Mouse (Mus musculus) liver, embryonic 14.5 days (tissue): ENCODE measurements around the gene Sf3b2. TPM values are rescaled to one million over a fixed set of nuclear protein-coding genes. Genes with fewer than 3 reads are reported as not detected.
"Not testable (repeated sequence)": the region's sequence is repeated elsewhere in the genome, so short reads cannot be mapped to it uniquely, and the experiment has no call there.

Experiments
- ATAC-seq: fragments of 200-750 bp; cut with Nextera tagmentation; 2 replicates; pipeline ENCODE4 v1.8.0; 2017; ENCODE audit warnings: moderate number of reproducible peaks, mild to moderate bottlenecking, moderate library complexity; ENCODE audit not compliant: insufficient read depth
- DNase-seq, 3 experiments: peaks; one replicate each; pipeline ENCODE4 v3.0.0-alpha.2; 2012 to 2013; ENCODE audit warnings: low read depth in 3 of 3, low spot score in 3 of 3
- H3K27ac ChIP-seq: fragments of 300-500 bp; sonication (generic); 2 replicates; pipeline ENCODE4 v1.5.1; 2014; ENCODE audit warnings: moderate library complexity, mild to moderate bottlenecking, control low read depth, inconsistent platforms
- H3K27me3 ChIP-seq: fragments of 300-500 bp; sonication (generic); 2 replicates; pipeline ENCODE4 v1.6.1; 2014; ENCODE audit warnings: mild to moderate bottlenecking, low read length, moderate library complexity; ENCODE audit not compliant: control insufficient read depth, insufficient read depth
- H3K36me3 ChIP-seq: fragments of 300-500 bp; sonication (generic); replicated peaks from 2 replicates; pipeline ENCODE4 v1.6.1; 2014; ENCODE audit warnings: low read depth; ENCODE audit not compliant: control insufficient read depth, insufficient read depth
- H3K4me1 ChIP-seq, 2 experiments: fragments of 200-500 bp in 1 of 2; fragments of 300-500 bp in 1 of 2; sonication (generic) in 1 of 2; replicated peaks; 2 replicates each; pipeline ENCODE4 v1.6.1; 2012 to 2014; ENCODE audit warnings: antibody characterized with exemption in 1 of 2, inconsistent platforms in 1 of 2, low read length in 1 of 2; ENCODE audit not compliant: control insufficient read depth in 2 of 2, insufficient read depth in 2 of 2
- H3K4me2 ChIP-seq: fragments of 300-500 bp; sonication (generic); 2 replicates; pipeline ENCODE4 v1.6.1; 2014; ENCODE audit warnings: low read depth, mild to moderate bottlenecking, control low read depth, moderate library complexity
- H3K4me3 ChIP-seq, 2 experiments: fragments of 200-500 bp in 1 of 2; fragments of 300-500 bp in 1 of 2; sonication (generic) in 1 of 2; 2 replicates each; pipeline ENCODE4 v1.5.1; 2012 to 2014; ENCODE audit warnings: low read depth in 2 of 2, low read length in 2 of 2, mild to moderate bottlenecking in 2 of 2, control low read depth in 1 of 2, inconsistent platforms in 1 of 2, moderate library complexity in 1 of 2; ENCODE audit not compliant: insufficient read depth in 1 of 2
- H3K9ac ChIP-seq: fragments of 300-500 bp; sonication (generic); replicated peaks from 2 replicates; pipeline ENCODE4 v1.6.1; 2014; ENCODE audit warnings: mild to moderate bottlenecking, control low read depth, moderate library complexity
- H3K9me3 ChIP-seq: fragments of 300-500 bp; sonication (generic); 2 replicates; pipeline ENCODE4 v1.6.1; 2016; ENCODE audit warnings: low read length, mixed read lengths; ENCODE audit not compliant: control insufficient read depth
- CTCF ChIP-seq: IDR thresholded peaks from 2 replicates; pipeline ENCODE4 v1.5.1; 2016; ENCODE audit warnings: antibody characterized with exemption, low read depth, control low read depth
- EP300 ChIP-seq: IDR thresholded peaks from 2 replicates; pipeline ENCODE4 v1.6.1; 2016; ENCODE audit warnings: antibody characterized with exemption, low read depth
- WGBS: fragments of 180-500 bp; shearing (Covaris S2); extraction: QIAGEN DNeasy Blood & Tissue Kit; methylation state at CpG from one replicate; pipeline ENCODE4 v1.1.7; 2014; ENCODE audit not compliant: insufficient replicate concordance; 5-methylcytosine and 5-hydroxymethylcytosine counted together
- polyA plus RNA-seq, 2 experiments: library from polyadenylated mRNA; depleted of rRNA in 1 of 2; stranded (reverse) in 1 of 2; unstranded in 1 of 2; fragments of >200 nt; fragmentation: Nextera tagmentation in 1 of 2; extraction: Ambion mirVana in 1 of 2; gene quantifications; 2 replicates each; pipeline versions ENCODE4 v1.2.1 to v1.2.3; 2012 to 2014

The Sf3b2 gene
- polyA plus RNA-seq, 2 experiments = 52.5 to 98.4 TPM

DNA sequence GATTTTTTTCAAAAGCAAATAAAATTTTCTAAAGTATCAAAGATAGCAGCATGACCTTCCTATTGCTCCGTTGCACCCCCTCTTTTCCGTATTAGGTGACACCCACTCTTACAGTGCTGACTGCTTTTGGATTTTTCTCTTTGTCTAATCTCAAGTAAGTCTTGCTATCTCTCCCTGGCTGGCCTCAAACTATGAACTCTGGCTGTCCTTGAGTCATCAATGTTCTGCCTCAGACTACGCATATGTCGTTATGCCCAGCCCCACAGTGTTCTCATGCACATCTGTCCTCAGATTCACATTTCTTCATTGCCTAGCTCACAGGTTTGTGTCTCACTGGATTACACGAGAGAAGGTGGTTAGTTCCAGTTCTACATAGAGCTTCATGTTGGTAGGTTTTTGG is 25.9 kb downstream of the Sf3b2 start:
- Histone ChIP-seq H3K4me3 (no peak overlapping the region), H3K36me3 (peaks cover 4% of the 10 kb centered on the region), H3K27me3 (no peaks in the 10 kb centered on the region), H3K9me3 (no peaks in the 10 kb centered on the region), H3K27ac (peak overlapping the region; percentile 13), H3K4me2 (peak overlapping the region; percentile 52), H3K9ac (peak overlapping the region; percentile 27; the same call in 1 of the 2 replicates), H3K4me1 (peaks cover 43 to 60% of the 10 kb centered on the region in 2 experiments)
- peak; percentile 38 to 57 (median 49) for DNase-seq
- TF ChIP-seq CTCF (no peak), EP300 (peak; percentile 8; the same call in 1 of the 2 replicates)
- 11% methylated on average over 5 of the region's 5 CpGs for WGBS
- peak; percentile 38; the same call in 1 of the 2 replicates for ATAC-seq

DNA sequence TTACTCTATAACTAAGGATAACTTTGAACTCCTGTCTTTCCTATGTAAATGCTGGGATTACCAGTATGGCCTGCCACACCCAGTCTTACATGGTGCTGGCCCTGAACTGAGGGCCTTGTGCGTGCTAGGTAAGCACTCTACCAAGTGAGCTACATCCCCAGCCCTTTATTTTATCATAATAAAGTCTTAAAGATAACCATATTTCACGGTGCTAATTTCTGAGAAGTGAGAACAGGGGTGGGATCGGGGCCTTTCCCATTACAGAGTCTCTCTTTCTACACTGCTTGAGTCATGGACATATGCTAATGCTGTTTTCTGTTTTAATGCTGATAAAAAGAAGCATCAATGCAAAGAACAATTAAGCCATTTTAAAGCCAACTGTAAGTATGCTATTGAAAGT is 26.4 kb downstream of the Sf3b2 start:
- Histone ChIP-seq H3K27ac (peak overlapping the region; percentile 88), H3K4me2 (peak overlapping the region; percentile 52), H3K9me3 (no peaks in the 10 kb centered on the region), H3K4me1 (peaks cover 43 to 59% of the 10 kb centered on the region in 2 experiments), H3K9ac (peak overlapping the region; percentile 38), H3K4me3 (no peak overlapping the region; a peak in 1 of 4 replicates), H3K36me3 (no peaks in the 10 kb centered on the region), H3K27me3 (no peaks in the 10 kb centered on the region)
- TF ChIP-seq EP300 (0 out of 2 replicates have a peak, but pooled peaks have one; percentile 10), CTCF (no peak)
- ATAC-seq (peak; percentile 47), DNase-seq (peak; percentile 38 to 72 (median 46))
- 15% methylated on average over 3 of the region's 3 CpGs for WGBS

DNA sequence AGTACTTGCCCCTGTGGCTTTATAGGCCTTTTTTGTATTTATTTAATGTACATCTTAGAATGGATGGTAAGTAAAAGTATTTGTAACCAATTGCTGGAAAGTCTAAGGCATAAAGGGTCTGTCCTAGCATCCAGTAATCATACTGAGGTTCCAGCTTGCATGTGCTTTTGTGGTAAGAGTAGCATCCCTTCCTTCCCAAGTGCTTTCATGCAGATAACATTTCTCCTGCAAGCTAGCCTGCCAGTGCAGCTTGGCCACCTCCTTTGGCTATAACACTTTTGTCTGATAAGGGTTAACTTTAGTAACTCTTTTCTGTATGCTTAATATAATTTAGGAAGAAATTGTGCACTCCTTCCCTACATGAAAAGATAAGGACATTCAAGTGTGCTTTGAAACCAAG is 27.2 kb downstream of the Sf3b2 start:
- Histone ChIP-seq H3K36me3 (no peaks in the 10 kb centered on the region), H3K4me2 (peak overlapping the region; percentile 47), H3K9ac (no peak overlapping the region; the same call in 1 of the 2 replicates), H3K4me3 (no peak overlapping the region), H3K27me3 (no peaks in the 10 kb centered on the region), H3K27ac (peak overlapping the region; percentile 70), H3K4me1 (peaks cover 43 to 53% of the 10 kb centered on the region in 2 experiments), H3K9me3 (no peaks in the 10 kb centered on the region)
- no peak; the same call in 1 of the 2 replicates for ATAC-seq
- peak in 2 of 3 experiments; percentile 42 to 54 for DNase-seq
- TF ChIP-seq CTCF (no peak), EP300 (peak; percentile 56; the same call in 1 of the 2 replicates)

DNA sequence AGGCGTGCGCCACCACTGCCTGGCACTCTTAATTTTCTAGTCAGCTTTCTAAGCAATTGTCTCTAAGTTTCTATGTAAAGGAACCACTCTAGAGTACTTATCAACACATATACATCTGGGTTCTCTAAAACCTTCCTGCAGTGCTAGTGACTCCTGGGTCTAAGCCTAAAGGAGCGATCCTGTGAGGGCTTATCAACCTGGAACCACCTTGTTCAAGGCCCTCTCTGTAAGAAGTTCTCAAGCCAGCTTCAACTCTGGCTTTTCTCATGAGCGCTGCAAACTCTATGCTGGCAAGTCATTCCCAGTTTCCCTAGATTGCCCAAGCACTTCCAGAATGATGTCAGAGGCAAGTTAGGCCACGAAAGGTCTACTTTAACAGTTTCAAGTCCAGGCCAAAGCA is 28.2 kb downstream of the Sf3b2 start:
- Histone ChIP-seq H3K36me3 (no peaks in the 10 kb centered on the region), H3K4me2 (peak overlapping the region; percentile 47), H3K27ac (peak overlapping the region; percentile 70), H3K27me3 (no peaks in the 10 kb centered on the region), H3K9me3 (no peaks in the 10 kb centered on the region), H3K4me1 (peaks cover 42 to 51% of the 10 kb centered on the region in 2 experiments), H3K4me3 (no peak overlapping the region), H3K9ac (peak overlapping the region; percentile 19; the same call in 1 of the 2 replicates)
- DNase-seq (peak; percentile 71 to 77 (median 77)), ATAC-seq (peak; percentile 79)
- TF ChIP-seq CTCF = no peak
- TF ChIP-seq EP300 = peak; percentile 69
- 46% methylated on average over 5 of the region's 5 CpGs for WGBS

DNA sequence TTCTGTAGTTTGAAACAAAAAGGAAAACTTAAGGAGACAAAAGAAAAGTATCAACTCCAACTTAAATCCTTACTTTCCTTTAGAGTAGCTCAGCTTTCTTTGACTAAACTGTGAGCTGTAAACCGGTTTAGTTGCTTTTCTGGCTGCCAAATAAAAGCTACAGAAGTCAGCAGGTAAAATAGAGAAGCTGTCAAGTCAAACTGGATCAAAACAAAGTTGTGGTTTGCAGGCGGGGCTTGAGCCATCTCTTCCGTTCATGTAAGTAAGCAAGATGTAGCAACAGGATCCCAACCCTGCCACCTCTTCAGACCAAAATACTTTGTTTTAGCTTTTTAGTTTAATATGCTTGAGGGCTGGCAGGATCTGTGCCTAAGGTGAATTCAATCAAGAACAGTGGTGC is 38.1 kb downstream of the Sf3b2 start:
- Histone ChIP-seq H3K27me3 (no peaks in the 10 kb centered on the region), H3K4me1 (peaks cover 2 to 3% of the 10 kb centered on the region in 2 experiments; a peak in 2 of 4 replicates), H3K4me2 (no peak overlapping the region), H3K9me3 (no peaks in the 10 kb centered on the region), H3K9ac (no peak overlapping the region), H3K4me3 (no peak overlapping the region), H3K27ac (no peak overlapping the region), H3K36me3 (no peaks in the 10 kb centered on the region)
- WGBS = 14% methylated on average over 3 of the region's 3 CpGs
- TF ChIP-seq EP300 (no peak), CTCF (no peak)
- DNase-seq (no peak), ATAC-seq (no peak)

DNA sequence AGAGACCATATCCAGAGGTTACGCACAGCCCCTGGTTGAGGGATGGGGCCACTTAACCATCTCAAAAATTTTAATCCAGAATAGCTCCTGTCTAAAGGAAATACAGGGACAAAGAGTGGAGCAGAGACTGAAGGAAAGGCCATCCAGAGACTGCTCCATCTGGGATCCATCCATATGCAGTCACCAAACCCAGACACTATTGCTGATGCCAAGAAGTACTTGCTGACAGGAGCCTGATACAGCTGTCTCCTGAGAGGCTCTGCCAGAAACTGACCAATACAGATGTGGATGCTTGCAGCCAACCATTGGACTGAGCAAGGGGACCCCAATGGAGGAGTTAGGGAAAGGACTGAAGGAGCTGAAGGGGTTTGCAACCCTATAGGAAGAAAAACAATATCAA is 58.3 kb downstream of the Sf3b2 start:
- H3K36me3 ChIP-seq, H3K4me3 ChIP-seq, H3K9me3 ChIP-seq, H3K27me3 ChIP-seq, H3K9ac ChIP-seq, H3K27ac ChIP-seq, ATAC-seq, H3K4me2 ChIP-seq, H3K4me1 ChIP-seq, DNase-seq: not testable (repeated sequence)
- 75% methylated on average over 1 of the region's 1 CpGs for WGBS
